Mouse (Mus musculus) forebrain, embryonic 16.5 days (tissue): ENCODE data around the gene Setd2. TPM values are rescaled to one million over a fixed set of nuclear protein-coding genes. Genes with fewer than 3 reads are reported as not detected.

Experiments used
- ATAC-seq: fragments of 200-750 bp; cut with Nextera tagmentation; 2 replicates; pipeline ENCODE4 v1.8.0; 2017; ENCODE audit warnings: mild to moderate bottlenecking, moderate library complexity
- H3K27ac ChIP-seq: fragments of 300-500 bp; sonication (generic); 2 replicates; pipeline ENCODE4 v1.5.1; 2014; ENCODE audit warnings: low read length, control low read depth
- H3K27me3 ChIP-seq: fragments of 300-500 bp; sonication (generic); replicated peaks from 2 replicates; pipeline ENCODE4 v1.6.1; 2014; ENCODE audit warnings: low read length; ENCODE audit not compliant: control insufficient read depth, insufficient read depth
- H3K36me3 ChIP-seq: fragments of 300-500 bp; sonication (generic); 2 replicates; pipeline ENCODE4 v1.6.1; 2014; ENCODE audit not compliant: control insufficient read depth, insufficient read depth
- H3K4me1 ChIP-seq: fragments of 300-500 bp; sonication (generic); replicated peaks from 2 replicates; pipeline ENCODE4 v1.6.1; 2014; ENCODE audit warnings: low read length; ENCODE audit not compliant: control insufficient read depth, insufficient read depth
- H3K4me2 ChIP-seq: fragments of 300-500 bp; sonication (generic); 2 replicates; pipeline ENCODE4 v1.6.1; 2014; ENCODE audit warnings: mild to moderate bottlenecking, low read length, control low read depth
- H3K4me3 ChIP-seq: fragments of 300-500 bp; sonication (generic); replicated peaks from 2 replicates; pipeline ENCODE4 v1.5.1; 2014; ENCODE audit warnings: mild to moderate bottlenecking, low read length, control low read depth
- H3K9ac ChIP-seq: fragments of 300-500 bp; sonication (generic); replicated peaks from 2 replicates; pipeline ENCODE4 v1.6.1; 2014; ENCODE audit warnings: low read depth, low read length, control low read depth
- H3K9me3 ChIP-seq: fragments of 300-500 bp; sonication (generic); 2 replicates; pipeline ENCODE4 v1.6.1; 2016; ENCODE audit warnings: low read length; ENCODE audit not compliant: control insufficient read depth
- WGBS: fragments of 180-500 bp; shearing (Covaris S2); extraction: QIAGEN DNeasy Blood & Tissue Kit; methylation state at CpG from one replicate; pipeline ENCODE4 v1.1.7; 2014; 5-methylcytosine and 5-hydroxymethylcytosine counted together
- polyA plus RNA-seq: library from polyadenylated mRNA; unstranded; fragments of >200 nt; fragmentation: Nextera tagmentation; extraction: Ambion mirVana; gene quantifications from 2 replicates; pipeline ENCODE4 v1.2.1, GENCODE M21; 2015

The Setd2 gene
- polyA plus RNA-seq, 1 experiment from 2014 or later, result 41.4 TPM

- 84% methylated on average over 7 of the region's 7 CpGs for WGBS
- no peak for ATAC-seq
- peaks cover 17% of the 10 kb centered on the region for H3K36me3 ChIP-seq
- no peaks in the 10 kb centered on the region for H3K9me3 ChIP-seq
- H3K4me2 ChIP-seq, result no peak overlapping the region
- H3K9ac ChIP-seq, result no peak overlapping the region
- no peaks in the 10 kb centered on the region for H3K27me3 ChIP-seq
- H3K4me3 ChIP-seq, result no peak overlapping the region
- H3K4me1 ChIP-seq, result peaks cover 13% of the 10 kb centered on the region
- H3K27ac ChIP-seq, result no peak overlapping the region
Measured at GRCm38 (mm10) chr9:110620180-110620579, 87.8 kb downstream of the Setd2 start.

DNA sequence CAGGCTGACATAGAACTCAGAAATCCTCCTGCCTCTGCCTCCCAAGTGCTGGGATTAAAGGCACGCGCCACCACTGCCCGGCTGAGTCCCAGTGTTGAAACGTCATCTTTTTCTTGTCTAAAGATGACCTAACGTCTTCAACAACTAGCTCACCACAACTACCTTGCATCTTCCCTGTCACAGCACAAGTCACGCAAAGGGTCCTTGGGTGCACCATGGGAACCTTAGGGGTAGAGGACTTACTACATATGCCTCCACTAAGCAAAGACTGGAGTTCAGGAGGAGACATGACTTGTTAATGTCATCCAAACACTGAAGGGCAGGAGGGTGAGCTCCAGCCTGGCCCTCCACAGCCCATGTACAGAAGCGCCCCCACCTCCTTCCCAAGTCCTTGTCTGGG lies 88.3 kb downstream of the Setd2 start:
- no peak overlapping the region for H3K9ac ChIP-seq
- H3K27me3 ChIP-seq, result no peaks in the 10 kb centered on the region
- H3K27ac ChIP-seq, result no peak overlapping the region
- H3K4me2 ChIP-seq, result no peak overlapping the region
- peaks cover 17% of the 10 kb centered on the region for H3K36me3 ChIP-seq
- no peak overlapping the region for H3K4me3 ChIP-seq
- WGBS, result 92% methylated on average over 7 of the region's 7 CpGs
- no peaks in the 10 kb centered on the region for H3K9me3 ChIP-seq
- no peak for ATAC-seq
- H3K4me1 ChIP-seq, result peaks cover 16% of the 10 kb centered on the region

- peaks cover 16% of the 10 kb centered on the region for H3K4me1 ChIP-seq
- no peak overlapping the region for H3K4me3 ChIP-seq
- H3K36me3 ChIP-seq, result peaks cover 9% of the 10 kb centered on the region; the same call in 1 of the 2 replicates
- no peak overlapping the region for H3K9ac ChIP-seq
- H3K27me3 ChIP-seq, result no peaks in the 10 kb centered on the region
- H3K27ac ChIP-seq, result no peak overlapping the region
- 83% methylated on average over 12 of the region's 12 CpGs for WGBS
- no peak for ATAC-seq
- H3K4me2 ChIP-seq, result no peak overlapping the region
- H3K9me3 ChIP-seq, result no peaks in the 10 kb centered on the region
Measured at GRCm38 (mm10) chr9:110622621-110623219, 90.3 kb downstream of the Setd2 start.

DNA sequence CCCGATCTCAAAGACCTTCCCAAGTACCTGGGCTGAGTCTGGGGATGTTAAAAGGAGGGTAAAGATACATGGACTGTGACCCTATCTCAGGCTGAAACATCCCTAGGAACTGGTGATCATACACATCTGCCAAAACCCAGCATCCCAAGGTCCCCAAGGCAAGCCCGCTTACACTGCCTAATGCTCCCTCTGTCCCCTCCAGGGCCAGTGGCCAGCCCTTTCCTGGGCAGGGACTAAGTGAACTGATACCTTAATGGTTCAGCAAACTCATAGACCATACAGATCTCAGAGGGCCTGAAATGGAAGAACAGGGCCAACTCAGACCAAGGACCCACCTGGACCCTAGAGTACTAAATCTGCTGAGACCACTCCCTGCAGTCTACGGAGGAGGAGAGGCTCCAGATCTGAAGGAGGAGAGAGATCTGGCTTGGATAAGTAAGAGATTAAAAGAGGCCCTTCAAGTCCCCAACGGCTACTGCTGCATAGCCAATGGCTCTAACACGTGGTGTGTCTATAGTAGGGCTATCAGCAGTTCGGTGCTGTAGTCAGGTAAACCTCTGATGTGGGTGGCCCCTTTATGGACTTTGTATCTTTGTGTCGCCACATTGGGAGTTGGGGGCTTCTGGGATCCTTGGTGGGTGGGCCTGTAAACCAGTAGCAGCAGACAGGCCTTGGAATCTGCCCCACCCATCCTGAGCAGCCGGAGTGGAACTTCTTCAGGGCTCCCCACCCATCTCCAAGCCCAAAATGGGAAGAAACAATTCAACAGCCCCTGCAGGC lies 91.2 kb downstream of the Setd2 start:
- no peak for ATAC-seq
- peaks cover 16% of the 10 kb centered on the region for H3K4me1 ChIP-seq
- no peaks in the 10 kb centered on the region for H3K9me3 ChIP-seq
- no peaks in the 10 kb centered on the region for H3K27me3 ChIP-seq
- peak overlapping the region; percentile 63 for H3K4me3 ChIP-seq
- H3K9ac ChIP-seq, result peak overlapping the region; percentile 77
- H3K36me3 ChIP-seq, result 0 out of 2 replicates have a peak, but pooled peaks cover 3% of the 10 kb centered on the region
- no peak overlapping the region for H3K27ac ChIP-seq
- WGBS, result 45% methylated on average over 8 of the region's 8 CpGs
- H3K4me2 ChIP-seq, result peak overlapping the region; percentile 97

GRCm38 (mm10) chr9:110624361-110625166 lies 92.2 kb downstream of the Setd2 start, which contains the start of gene Nradd:
Nradd (minus strand) TSS chr9:110624452.
- Histone ChIP-seq H3K4me1 (peaks cover 16% of the 10 kb centered on the region), H3K4me3 (peak within 1 kb of the TSS; percentile 63), H3K27me3 (no peaks in the 10 kb centered on the region), H3K9me3 (no peaks in the 10 kb centered on the region), H3K27ac (peak within 1 kb of the TSS; percentile 79), H3K9ac (peak within 1 kb of the TSS; percentile 77), H3K36me3 (no peaks in the 10 kb centered on the region), H3K4me2 (peak within 1 kb of the TSS; percentile 97)
- peak; percentile 97 for ATAC-seq
- WGBS, result 0% methylated on average over 41 of the region's 41 CpGs

DNA sequence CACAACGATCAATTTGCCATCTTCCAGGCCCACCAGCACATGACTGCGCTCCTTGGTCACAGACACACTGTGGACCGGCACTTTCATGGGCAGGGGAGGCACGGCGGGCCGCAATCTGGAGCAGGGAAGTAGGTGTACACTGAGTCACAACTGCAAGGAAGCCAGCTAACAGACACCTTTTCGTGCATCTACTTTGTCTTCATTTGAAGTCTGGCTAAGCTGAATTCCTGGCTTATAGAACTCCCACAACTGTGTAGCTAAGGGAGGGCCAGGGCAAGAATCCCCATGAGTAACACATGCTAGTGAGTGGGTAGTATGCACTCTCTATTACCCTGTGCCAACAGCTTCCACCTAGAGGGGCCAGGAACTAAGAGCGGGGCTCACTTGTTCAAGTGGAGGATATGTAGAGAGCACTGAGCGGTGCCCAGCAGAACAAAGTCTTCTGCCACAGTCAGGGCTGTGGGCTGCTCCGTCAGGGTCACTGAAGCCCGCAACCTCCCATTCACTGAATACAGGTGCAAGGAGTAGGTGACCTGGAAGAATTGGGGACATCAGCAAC lies 93.0 kb downstream of the Setd2 start:
- peak overlapping the region; percentile 79 for H3K27ac ChIP-seq
- peak overlapping the region; percentile 63 for H3K4me3 ChIP-seq
- H3K4me1 ChIP-seq, result peaks cover 16% of the 10 kb centered on the region
- H3K9me3 ChIP-seq, result no peaks in the 10 kb centered on the region
- no peaks in the 10 kb centered on the region for H3K36me3 ChIP-seq
- H3K4me2 ChIP-seq, result peak overlapping the region; percentile 97
- no peaks in the 10 kb centered on the region for H3K27me3 ChIP-seq
- peak overlapping the region; percentile 77 for H3K9ac ChIP-seq
- 67% methylated on average over 11 of the region's 11 CpGs for WGBS
- no peak; the same call in 1 of the 2 replicates for ATAC-seq

DNA sequence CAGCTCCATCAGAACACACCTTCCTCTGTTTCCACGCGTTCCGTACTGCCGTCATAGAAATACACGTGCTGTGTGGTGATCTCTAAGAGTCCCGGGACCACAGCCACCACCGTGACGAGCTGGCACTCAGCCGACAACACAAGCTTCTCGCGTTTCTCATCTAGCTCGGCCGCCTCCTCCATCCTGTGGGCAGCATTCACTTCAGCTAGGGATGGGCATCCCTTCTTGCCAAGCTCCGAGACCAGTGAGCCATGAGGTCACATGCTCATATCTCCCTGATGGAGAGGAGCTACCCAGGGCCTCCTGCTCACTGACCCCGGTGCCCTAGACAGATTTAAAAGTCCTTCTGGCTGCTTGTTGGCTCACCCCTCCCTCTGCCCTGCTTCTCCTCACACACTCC lies 97.8 kb downstream of the Setd2 start:
- Histone ChIP-seq H3K27me3 (no peaks in the 10 kb centered on the region), H3K36me3 (no peaks in the 10 kb centered on the region), H3K4me3 (no peak overlapping the region), H3K9me3 (no peaks in the 10 kb centered on the region), H3K4me1 (peaks cover 7% of the 10 kb centered on the region), H3K9ac (no peak overlapping the region), H3K4me2 (no peak overlapping the region), H3K27ac (no peak overlapping the region)
- no peak for ATAC-seq
- WGBS, result 84% methylated on average over 15 of the region's 15 CpGs

DNA sequence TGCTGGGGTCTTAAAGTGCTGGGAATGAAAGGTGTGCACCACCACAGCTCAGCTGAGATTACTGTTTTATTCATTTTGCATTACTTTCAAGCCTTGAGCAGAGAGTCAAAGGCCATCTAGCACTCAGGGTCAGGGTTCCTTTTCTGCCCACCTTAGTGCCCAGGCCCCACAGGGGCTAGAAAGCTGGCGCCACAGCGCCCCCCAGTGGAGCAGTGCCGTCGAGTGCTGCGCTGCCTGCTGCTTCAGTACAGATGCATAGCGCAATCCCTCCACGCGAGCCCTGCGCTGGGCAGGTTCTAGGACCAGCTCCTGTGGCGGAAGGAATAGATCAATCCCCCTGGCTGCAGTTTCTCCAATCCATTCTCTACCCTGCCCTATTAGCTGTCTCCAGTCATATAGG lies 98.8 kb downstream of the Setd2 start:
- Histone ChIP-seq H3K4me3 (peak overlapping the region; percentile 22), H3K9me3 (no peaks in the 10 kb centered on the region), H3K4me2 (peak overlapping the region; percentile 56), H3K27ac (no peak overlapping the region), H3K9ac (no peak overlapping the region; the same call in 1 of the 2 replicates), H3K36me3 (no peaks in the 10 kb centered on the region), H3K27me3 (no peaks in the 10 kb centered on the region), H3K4me1 (0 out of 2 replicates have a peak, but pooled peaks cover 4% of the 10 kb centered on the region)
- peak; percentile 32; the same call in 1 of the 2 replicates for ATAC-seq
- WGBS, result 8% methylated on average over 10 of the region's 10 CpGs
